In the genomic region with DNA sequence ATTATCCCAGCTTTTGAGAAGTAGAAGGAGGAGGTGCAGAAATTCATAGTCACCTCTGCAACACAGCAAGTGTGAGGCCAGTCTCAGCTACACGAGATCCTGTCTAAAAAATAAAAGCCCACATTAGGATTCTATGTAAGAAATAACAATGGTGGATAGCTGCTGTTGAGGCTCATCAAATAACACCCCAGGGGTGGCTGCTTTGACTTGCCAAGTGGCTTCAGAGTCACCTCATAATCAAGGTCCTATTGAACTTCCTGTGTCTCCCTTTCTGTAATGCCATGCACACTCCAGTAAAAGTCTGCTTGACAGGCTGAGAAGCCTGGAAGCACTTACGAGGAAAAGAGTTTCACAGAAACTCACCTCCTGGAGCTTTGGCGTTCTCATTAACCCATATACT, we compare ENCODE assay signal across 15 mouse cellular contexts.
"Had no signal": no experiment of that assay in that cellular context is flagged by ENCODE, and none has a peak within 500 bp of the region (broad histone marks: within the 10 kb centered on the region; RNA-seq: fewer than 3 reads in every experiment).

No protein-coding gene starts in this region.

- DNase-seq: lung, embryonic 14.5 days; lung, postnatal 10 days; lung, postnatal 4 days; retina, postnatal 1 day; right cerebral cortex, postnatal 4 days; spleen, adult 18-20 months; thymus, adult 2 months; thymus, postnatal 25 days had no signal

- ATAC-seq: liver, embryonic 12.5 days; midbrain, embryonic 16.5 days had no signal

- H3K27ac ChIP-seq: kidney, postnatal 0 days; left cerebral cortex, adult 2 months; limb, embryonic 15.5 days; liver, embryonic 12.5 days; neural tube, embryonic 13.5 days had no signal

- H3K36me3 ChIP-seq: limb, embryonic 15.5 days; liver, embryonic 12.5 days; neural tube, embryonic 13.5 days had no signal

- H3K4me2 ChIP-seq: limb, embryonic 15.5 days; liver, embryonic 12.5 days; lung, embryonic 14.5 days; midbrain, embryonic 11.5 days; neural tube, embryonic 13.5 days had no signal

- H3K4me3 ChIP-seq: left cerebral cortex, adult 2 months; limb, embryonic 15.5 days; liver, embryonic 12.5 days; neural tube, embryonic 13.5 days had no signal

- H3K4me1 ChIP-seq: limb, embryonic 15.5 days; liver, embryonic 12.5 days; neural tube, embryonic 13.5 days had no signal

- H3K9me3 ChIP-seq: limb, embryonic 15.5 days; liver, embryonic 12.5 days; neural tube, embryonic 13.5 days had no signal

- H3K9ac ChIP-seq: limb, embryonic 15.5 days; liver, embryonic 12.5 days; lung, embryonic 14.5 days; neural tube, embryonic 13.5 days had no signal

- H3K27me3 ChIP-seq: limb, embryonic 15.5 days; liver, embryonic 12.5 days; neural tube, embryonic 13.5 days had no signal
